Mouse (Mus musculus) retina, postnatal 1 day (tissue): ENCODE measurements around the gene Abi2.
A peak's percentile ranks its signal among the peaks of the same experiment; 100 is the strongest.
"Not testable (repeated sequence)": the region's sequence is repeated elsewhere in the genome, so short reads cannot be mapped to it uniquely, and the experiment has no call there.

Experiments
- DNase-seq: peaks from one replicate; pipeline ENCODE4 v3.0.0-alpha.2; 2012

The Abi2 gene

DNA sequence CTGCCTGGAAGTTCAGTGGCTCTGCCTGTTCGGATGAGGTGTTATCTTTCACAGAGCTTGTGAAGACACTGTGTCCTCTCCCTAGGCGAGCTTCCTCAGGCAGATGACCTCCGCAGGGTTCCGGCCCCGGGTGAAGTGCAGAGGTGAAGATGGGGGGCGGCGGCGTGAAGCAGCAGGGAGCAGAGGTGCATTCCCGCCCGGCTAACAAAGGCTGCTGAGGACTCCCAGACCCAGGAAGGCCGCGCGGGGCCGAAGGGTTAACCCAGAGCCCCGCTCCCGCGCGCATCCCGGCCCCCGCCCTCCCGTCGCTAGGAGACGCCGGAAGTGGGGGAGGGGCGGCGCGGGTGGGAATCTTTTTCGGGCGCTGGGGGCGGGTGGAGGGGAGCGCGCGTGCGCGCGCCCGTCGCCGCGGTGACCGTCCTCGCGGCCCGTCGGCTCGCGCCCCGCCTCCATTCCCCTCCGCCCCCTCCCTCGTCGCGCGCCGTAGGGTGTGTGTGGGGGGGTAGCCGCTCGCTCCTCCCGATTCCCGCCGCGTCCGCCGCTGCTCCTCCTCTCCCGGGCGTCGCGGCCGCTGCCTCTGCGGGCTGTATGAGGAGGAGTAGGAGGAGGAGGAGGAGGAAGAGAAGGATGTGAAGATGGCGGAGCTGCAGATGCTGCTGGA lies at the start of gene Abi2:
TSS of gene Abi2 (plus strand) at position 452 of the 661 bp plus-strand sequence.
- DNase-seq = peak; percentile 97

DNA sequence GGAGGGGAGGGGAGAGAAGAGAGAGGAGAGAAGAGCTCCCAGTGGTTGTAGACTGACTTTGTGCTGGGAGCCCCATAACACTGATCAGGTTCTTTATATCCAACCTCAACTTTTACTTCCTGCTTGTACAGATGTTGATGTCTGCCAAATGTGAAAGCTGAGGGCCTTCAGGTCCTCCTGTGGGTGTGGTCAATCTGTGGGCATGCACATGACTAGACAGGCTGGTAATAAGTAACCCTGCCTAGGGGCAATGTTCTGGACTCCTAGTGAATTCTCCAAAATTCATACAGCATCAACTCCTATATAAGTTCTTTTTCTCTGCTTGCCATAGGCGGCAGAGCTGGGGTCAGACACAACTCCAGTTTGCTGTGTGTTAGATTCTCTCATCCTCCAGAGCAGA lies 47.8 kb upstream of the Abi2 start:
- DNase-seq = no peak

DNA sequence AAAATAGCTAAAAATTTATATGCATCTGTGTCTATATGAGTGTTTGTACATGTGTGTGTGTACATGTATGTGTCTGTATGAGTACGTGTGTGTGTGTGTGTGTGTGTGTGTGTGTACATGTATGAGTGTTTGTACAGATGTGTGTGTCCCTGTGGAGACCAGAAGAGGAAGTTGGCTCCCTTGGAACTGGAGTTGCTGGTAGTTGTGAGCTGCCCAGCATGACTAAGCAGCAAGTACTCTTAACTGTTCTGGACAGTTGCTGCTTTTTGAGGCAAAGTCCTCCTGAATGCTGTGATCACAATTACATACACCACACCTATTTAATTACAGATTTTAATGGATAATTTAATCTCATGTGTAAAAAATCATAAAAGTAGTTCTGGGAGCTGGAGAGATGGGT lies 32.9 kb upstream of the Abi2 start:
- DNase-seq = no peak

DNA sequence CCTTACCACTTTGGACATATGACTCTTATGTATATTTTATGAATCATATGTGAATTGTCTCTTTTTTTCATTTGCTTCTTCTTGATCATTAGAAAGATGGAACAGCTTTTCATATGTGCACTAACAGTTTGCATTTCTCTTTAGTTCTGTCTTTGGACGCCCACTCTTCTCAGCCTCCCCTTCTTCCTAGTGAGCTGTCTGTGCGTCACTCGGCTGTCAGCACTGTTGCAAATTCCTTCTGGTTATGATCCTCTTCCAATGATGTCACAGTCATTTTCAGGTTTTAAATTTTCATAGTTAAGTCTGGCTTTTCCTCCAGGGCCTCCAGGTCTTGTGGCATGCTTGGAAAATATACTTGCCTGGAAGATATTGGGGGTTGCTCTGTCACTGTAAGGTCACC lies 27.5 kb upstream of the Abi2 start:
- DNase-seq = no peak

DNA sequence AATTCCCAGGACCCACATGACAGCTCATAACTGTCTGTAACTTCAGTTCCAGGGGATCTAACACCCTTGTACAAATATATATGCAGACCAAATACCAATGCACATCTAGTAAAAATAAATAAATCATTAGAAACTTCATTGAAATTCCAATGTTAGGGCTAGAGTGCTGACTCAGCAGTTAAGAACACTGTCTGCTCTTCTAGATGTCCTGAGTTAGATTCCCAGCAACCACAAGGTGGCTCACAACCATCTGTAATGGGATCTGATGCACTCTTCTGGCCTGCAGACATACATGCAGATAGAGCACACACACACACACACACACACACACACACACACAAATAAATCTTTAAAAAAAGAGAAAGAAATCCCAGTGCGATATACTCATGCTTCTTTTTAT lies 4.6 kb upstream of the Abi2 start:
- peak; percentile 25 for DNase-seq

DNA sequence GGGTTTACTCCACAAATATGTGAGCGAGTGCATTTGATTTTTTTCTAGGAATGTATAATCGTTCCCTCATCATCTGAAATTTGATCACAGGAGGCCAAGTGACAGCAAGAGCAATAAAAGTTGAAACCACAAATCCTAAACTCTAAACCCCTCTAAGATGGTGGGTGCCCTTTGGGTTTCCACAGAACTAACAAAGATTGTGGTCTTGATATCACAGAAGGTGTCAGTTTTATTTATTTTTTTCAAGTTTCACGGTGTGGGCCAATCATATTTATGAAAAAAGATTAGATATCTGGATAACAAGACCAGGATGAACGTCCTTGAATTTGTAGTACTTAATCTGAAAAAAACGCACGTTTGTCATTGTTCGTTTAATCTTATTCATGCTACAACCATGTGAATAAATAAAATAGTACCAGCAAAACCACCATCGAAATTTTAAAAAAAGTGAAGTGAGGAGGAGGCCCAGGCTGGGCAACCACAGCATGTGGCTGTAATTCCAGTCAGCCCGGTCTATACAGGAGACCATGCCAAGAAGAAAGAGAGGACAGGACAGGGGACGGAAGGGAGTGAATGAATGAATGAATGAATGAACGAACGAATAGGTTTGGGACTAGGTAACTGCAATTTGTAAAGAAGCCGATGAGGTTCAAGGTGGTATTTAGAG lies 785 bp upstream of the Abi2 start:
- no peak for DNase-seq

DNA sequence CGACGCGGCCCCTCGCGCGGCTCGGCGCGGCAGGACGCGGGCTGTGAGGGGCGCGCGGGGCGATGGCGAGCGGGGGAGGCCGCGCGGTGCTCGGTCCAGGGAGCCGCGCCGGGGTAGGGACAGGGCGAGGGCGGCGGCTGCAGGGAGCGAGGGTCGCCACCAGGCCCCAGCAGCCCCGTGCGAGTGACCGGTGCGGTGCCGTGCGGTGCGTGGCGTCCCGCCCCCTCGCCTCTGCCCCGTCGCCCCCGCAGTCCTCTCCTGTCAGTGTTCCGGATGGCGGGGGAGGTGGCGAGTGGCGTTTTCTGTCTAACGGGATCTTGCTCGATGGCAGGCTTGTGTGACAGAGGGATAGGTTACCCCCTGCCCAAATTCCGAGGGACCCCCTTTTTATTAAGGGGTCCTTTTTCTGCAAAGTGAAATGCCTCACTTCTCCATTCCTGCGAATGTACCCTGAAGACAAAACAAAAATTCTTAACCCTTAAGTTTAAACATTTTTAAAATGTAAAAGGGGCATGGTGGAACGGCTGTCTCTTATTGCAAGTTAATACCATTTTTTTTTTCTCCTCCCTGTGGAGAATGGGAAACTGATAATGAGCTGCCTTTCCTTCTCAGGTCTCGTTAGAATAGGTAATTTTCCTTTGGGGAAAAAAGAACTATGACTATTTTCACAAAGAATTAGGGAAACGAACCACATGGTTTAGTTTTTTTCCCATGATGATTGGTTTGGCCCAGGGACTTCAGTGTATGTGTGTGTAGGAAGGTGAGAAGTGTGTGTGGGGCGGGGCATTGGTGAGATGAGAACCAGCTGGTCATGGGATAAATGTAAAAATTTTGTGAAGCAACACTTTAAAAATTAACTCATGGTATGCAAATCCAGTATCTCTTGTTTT lies 754 bp downstream of the Abi2 start:
- no peak for DNase-seq

DNA sequence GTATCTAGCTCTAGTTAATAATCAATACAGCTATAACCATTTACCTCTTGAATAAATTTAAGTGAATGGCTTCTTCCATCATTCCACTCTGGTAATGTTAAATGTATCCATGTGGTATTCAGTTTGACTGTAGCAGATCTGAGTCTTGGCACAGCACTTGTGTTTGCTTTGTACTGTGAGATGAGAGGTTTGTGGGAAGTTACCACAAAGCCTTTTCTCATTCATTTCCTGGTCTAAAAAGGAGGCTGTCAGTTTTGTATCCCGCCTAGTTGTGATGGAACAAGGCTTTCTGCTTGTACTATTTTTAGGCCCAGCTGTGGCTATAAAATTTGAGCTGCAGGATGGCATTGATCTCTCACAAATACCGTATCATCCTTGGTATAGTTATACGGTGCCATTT lies 7.3 kb downstream of the Abi2 start:
- DNase-seq = no peak

DNA sequence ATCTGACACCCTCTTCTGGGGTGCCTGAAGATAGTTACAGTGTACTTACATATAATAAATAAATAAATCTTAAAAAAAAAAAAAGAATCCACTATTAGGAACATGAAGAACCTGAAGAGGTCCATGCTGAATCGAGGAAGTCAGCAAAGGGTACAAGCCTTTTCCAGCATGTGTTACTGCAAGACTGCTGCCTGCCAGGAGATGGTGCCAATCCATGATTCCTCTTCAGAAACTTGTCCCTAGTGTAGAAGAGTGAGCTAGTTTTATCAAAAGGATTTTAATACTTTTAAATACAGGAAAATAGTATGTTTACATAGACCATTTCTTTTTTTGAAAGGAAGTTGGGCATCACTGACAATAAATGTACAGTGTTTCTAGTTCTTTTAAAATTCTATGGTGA lies 14.5 kb downstream of the Abi2 start:
- no peak for DNase-seq

DNA sequence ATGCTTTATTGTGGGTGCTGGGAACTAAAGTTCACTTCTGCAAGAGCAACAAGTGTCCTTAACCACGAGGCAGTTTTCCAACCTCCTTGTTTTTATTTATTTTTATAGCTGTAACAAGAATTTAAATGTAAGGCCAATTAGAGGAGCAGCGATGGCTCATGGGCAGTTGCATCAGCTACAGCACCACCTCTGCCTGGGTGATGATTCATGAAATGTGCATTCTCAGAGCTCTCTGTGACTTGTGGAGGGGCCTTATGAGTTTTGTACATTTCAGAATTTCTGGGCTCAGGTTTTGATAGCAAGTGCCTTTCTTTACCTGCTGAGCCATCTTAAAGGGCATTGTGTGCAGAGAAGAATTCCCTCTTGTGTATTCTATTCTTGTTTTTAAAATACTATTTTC lies 18.9 kb downstream of the Abi2 start:
- DNase-seq = no peak

DNA sequence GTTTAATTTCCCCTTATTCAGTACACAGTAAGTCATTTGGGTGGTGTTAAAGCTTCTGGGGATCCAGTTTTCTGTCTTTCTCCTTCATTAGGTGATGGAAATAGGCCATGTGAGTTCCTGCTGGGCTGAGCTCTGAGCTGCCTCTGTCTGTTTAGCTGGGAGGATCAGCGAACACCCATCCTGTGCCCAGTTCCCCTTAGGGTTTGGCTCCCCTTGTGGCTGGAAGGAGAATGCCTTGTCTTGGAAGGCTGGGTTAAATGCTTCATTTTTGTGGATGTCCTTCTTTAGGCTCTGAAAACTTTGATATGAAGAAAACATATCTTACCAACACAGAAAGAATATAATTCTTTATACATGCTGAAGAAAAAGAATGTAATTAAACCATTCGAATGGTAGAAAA lies 19.5 kb downstream of the Abi2 start:
- peak; percentile 61 for DNase-seq

DNA sequence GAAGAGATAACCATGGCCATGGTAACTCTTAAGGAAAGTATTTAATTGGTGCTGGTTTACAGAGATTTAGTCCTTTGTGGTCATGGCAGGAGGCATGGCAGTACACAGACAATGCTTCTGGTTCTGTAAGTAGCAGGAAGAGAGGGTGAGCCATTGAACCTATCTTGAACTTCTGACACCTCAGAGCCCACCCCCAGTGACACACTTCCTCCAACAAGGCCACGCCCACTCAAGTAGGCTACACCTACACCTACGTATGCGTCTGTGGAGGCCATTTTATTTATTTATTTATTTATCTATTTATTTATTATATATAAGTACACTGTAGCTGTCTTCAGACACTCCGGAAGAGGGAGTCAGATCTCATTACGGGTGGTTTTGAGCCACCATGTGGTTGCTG lies 22.1 kb downstream of the Abi2 start:
- no peak for DNase-seq

DNA sequence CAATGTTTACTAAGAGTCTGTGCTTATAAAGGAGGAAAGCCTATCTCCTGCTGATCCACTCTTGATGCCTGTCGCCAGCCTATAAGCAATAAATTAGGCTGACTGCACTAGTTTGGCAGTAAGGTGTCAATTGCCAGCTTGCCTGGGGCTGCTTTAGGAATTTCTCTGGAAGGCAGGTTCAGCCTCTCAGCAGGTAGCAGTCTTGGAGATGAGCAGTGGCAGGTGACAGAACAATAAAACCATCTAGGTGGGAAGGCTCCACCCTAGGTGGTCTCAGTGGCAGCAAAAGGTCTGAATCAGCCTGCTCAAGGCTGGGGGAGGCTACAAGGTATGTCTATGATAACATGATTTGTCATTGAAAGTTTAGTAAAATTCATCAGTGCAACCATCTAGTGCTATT lies 23.1 kb downstream of the Abi2 start:
- no peak for DNase-seq

DNA sequence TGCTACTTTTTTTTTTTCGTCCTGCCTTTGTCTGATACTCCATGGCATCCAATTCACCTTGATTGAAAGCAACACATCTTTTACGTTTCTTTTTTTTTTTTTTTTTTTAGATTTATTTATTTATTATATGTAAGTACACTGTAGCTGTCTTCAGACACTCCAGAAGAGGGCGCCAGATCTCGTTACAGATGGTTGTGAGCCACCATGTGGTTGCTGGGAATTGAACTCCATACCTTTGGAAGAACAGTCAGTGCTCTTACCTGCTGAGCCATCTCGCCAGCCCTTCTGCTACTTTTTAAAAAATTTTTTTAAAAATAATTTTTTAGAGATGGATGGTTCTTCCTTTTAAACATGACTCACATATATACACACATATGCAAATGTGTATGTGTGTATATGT lies 32.0 kb downstream of the Abi2 start:
- DNase-seq = not testable (repeated sequence)

DNA sequence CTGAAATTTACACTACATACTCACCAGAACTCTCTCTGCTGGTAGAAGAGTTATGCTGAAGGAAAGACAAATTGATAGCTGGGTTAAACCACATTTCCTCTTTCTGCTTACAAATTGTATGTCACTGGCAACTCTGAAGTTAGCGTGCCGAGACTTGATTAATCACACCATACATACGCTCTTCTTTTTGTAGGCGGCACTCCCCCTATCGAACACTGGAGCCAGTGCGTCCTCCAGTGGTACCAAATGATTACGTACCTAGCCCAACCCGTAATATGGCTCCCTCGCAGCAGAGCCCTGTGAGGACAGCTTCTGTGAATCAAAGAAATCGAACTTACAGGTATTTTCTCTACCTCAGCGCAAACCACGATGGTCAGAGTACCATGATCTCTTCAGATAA lies 37.6 kb downstream of the Abi2 start:
- DNase-seq = no peak

DNA sequence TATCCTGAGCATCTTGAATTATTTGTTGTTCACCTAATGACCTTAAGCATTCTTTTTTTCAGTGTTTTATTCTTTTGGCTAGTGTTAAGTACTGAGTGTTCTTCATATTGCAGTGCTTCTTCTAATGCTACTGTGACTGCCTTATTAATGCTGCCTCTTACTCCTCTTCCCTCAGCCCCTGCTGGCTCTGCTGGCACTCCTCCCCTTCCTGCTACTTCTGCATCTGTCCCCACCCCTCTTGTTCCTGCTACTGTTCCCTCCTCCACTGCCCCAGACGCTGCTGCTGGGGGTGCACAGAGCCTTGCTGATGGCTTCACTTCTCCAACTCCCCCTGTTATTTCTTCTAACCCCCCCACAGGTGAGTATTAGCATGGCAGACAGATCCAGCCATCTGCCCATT lies 40.5 kb downstream of the Abi2 start:
- DNase-seq = no peak

DNA sequence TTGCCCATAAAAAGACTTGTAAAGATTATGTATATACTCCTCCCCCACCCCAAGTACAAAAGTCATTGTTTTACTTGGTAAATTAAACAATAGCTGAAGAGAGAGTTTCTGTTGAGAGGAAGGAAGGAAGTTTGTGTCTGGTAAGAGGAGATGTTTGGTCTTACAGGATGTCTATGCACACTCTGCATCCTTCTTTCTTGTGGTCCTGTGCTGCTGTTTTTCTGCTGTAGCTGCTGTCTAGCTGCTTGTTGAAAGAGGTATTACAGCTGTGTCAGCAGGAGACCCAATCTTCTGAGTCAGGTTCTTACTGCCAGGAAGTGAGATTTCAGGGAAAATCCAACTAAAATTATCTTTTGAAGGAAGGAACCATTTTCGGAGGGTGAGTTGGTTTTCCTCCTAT lies 51.2 kb downstream of the Abi2 start:
- no peak for DNase-seq

DNA sequence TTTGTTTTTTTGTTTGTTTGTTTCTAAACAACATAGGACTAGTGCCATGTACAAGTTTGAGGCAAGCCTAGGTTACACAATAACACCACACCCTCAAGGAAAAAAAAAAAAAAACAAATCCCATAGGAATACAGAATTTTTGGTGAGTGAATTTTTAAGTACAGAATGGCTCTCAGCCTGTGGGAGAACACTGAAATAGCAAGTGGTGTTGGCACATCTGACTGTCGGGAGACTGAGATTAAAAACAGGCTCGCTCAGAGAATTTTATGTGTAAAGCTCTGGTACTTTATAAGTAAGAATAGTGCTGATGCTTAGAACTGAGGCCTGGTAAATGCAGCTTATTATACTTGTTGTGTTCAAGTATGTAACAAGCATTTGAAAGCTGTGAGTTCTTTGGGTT lies 60.1 kb downstream of the Abi2 start:
- DNase-seq = no peak

DNA sequence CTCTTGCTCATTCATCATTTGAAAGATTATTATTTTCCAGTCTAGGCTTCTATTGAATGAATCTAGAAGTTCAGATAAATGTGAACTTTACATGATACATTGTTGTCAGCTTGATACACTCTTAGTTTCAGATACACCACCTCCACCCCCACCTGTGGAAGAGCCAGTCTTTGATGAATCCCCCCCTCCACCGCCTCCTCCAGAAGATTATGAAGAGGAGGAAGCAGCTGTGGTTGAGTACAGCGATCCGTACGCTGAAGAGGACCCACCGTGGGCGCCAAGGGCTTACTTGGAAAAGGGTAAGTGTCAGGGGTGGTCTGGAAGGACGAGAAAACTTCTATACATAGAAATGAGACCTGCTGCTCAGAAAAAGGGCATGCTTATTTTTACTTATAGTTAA lies 61.1 kb downstream of the Abi2 start:
- DNase-seq = no peak

DNA sequence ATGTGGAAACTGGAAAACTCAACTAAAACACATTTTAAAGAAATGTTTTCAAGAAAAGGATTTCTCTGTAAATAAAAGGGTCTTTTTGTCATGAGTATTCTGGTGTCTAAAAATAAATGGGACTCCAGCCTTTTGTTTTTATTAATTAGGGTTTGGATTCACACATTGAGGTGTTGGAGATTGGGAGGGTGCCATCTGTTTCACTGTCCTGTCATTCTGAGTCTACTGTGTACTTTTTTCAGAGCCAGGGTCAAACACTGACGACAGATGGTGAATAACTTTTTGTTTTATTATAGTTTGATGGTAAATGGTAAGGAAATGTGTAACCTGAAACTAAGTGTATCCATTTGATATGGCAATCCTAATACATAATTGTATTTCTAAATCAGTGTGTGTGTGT lies 72.1 kb downstream of the Abi2 start:
- DNase-seq = peak; percentile 7

DNA sequence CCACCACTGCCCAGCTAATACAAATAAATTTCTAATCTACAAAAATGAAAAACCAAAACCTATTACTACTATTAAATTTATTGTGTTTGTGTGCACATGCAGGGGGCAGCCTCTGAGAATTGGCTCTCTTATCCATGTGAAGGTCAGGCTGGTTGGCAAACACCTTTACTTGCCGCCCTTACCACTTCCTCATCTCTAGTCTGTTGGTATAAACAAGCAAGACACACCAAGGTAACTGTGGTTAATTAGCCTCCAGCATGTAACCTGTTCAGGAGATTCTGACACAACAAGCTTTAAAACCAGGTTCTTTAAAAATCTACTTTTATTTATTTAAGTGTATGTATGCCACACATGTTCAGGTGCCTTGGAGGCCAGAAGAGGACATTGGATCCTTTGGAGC lies 73.5 kb downstream of the Abi2 start:
- no peak for DNase-seq

DNA sequence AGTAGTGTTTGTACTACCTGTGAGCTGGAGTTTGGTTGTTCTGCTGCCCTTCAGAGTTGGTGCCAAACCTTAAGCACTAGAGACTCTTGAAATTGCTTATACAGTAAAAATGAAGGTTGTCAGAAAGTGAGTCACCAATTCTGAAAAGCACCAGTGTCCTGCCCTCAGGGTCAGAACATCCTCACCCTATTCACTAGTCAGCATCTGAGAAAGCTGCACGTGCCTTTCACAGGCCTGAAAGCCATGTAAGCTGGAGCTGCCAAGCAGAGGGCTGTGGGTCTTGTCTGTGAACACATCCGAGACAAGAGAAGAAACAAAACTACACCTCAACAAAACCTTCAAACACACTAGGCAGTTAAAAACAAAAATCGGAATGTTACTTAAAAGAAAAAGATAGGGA lies 76.2 kb downstream of the Abi2 start:
- DNase-seq = no peak

DNA sequence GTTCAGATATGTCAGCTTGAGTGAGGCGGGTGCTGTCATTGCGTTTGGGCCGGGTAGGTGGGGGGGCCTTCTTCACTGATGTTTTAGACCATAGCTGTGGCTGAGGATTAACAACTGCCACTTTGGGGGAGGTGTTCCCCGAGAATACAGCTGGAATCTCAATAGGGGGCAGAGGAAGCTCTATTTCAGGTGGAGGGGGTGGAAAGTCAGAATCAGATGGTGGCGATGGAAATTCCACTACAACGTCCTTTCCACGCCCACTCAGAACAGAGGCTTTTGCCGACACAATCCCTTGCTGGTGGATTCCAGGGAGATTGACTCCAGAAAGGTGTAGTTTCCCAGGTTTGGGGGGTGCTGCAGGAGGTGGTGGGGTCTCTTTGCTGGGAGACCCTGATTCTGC lies 79.2 kb downstream of the Abi2 start:
- no peak for DNase-seq

DNA sequence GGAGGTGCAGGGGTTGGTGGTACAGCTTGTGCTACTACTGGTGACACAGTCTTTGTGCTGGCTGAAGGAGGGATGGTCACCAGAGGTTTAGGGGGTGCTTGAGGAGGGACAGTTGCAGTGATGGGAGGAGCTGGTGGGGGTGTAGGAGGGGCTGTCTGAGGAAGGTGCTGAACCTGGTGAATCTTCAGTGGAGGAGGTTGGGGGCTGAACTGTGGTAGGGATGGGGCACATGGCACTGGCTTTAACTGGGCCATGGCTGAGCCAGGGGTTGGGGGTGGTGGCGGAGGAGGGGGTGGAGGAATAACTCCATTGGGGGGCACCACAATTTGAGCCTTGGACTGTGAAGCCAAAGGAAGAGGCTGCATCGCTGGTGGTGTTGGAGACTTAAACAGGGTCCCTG lies 80.2 kb downstream of the Abi2 start:
- DNase-seq = no peak
